In the genomic region with DNA sequence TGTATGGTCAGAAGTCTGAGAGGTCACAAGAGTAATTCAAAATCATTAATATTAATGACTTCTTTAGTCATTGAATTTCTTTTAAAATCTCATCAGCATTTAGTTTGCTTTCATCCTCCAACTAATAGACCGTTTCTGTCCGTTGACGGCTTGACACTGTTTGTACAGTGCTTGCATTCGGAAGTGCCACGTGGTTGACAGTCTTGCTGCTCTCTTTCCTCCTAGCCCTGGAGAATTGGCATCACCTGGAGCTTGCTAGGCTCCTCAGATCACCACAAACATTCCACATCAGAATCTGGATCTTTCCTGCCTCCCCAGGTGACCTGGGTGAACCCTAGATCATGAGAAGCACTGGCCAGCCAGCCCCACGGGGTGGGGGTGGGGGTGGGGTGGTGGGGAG, we compare ENCODE assay signal across 18 mouse cellular contexts.
DNase-seq lines count a peak whose midpoint lies in the region; ATAC-seq and TF ChIP-seq lines count a peak whose summit lies in the region.
"Had no signal": no experiment of that assay in that cellular context is flagged by ENCODE, and none has a peak within 500 bp of the region (broad histone marks: within the 10 kb centered on the region; RNA-seq: fewer than 3 reads in every experiment).

No protein-coding gene starts in this region.

- no peak for TF ChIP-seq CTCF in kidney, adult 2 months (conservative IDR thresholded peaks at IDR 0.05; ENCODE audit: insufficient read depth, insufficient read length, low read depth, low read length)
- no peak for TF ChIP-seq CTCF in CH12.LX (conservative IDR thresholded peaks at IDR 0.05 in 1 of 2, IDR thresholded peaks at IDR 0.05 in 1 of 2; ENCODE audit: low read depth in 2 of 2, low read length in 2 of 2)

- dilution Hi-C loops in CH12.LX (cut with MboI; ENCODE audit: extremely low pct_ligation_motif_present, extremely low pct_unique_long_range_greater_than_20kb, low sequenced_read_pairs): no loop called here

- peak; percentile 24; the same call in 1 of the 2 replicates for ATAC-seq in forebrain, embryonic 16.5 days
- no peak for ATAC-seq in forebrain, embryonic 12.5 days (ENCODE audit: low FRiP score)
- ATAC-seq in midbrain, embryonic 14.5 days (ENCODE audit: low FRiP score, low TSS enrichment): peak; percentile 44; the same call in 1 of the 2 replicates

- no peak for TF ChIP-seq RAD21 in CH12.LX (IDR thresholded peaks at IDR 0.05; ENCODE audit: low read depth, low read length)

- H3K27ac ChIP-seq in forebrain, embryonic 16.5 days (ENCODE audit: low read length): no peak overlapping the region
- no peak overlapping the region for H3K27ac ChIP-seq in forebrain, embryonic 12.5 days
- no peak overlapping the region for H3K27ac ChIP-seq in kidney, adult 2 months (ENCODE audit: insufficient read depth, low read depth, low read length)
- H3K27ac ChIP-seq in CH12.LX (ENCODE audit: insufficient read depth, low read depth): no peak overlapping the region
- 0 out of 2 replicates have a peak overlapping the region, but pooled peaks have one; percentile 22 for H3K27ac ChIP-seq in midbrain, embryonic 14.5 days (replicated peaks; ENCODE audit: low read depth, low read length)
- H3K27ac ChIP-seq: left cerebral cortex, adult 2 months; limb, embryonic 12.5 days; liver, embryonic 13.5 days had no signal

- H3K4me3 ChIP-seq in forebrain, embryonic 16.5 days (replicated peaks; ENCODE audit: low read length): no peak overlapping the region
- H3K4me3 ChIP-seq in forebrain, embryonic 12.5 days (replicated peaks): no peak overlapping the region
- no peak overlapping the region for H3K4me3 ChIP-seq in kidney, adult 2 months (ENCODE audit: insufficient read depth, low read depth, low read length)
- H3K4me3 ChIP-seq in CH12.LX (replicated peaks in 1 of 3; ENCODE audit: low read depth in 2 of 3, low read length in 2 of 3, poor library complexity in 1 of 3): no peak overlapping the region
- no peak overlapping the region for H3K4me3 ChIP-seq in midbrain, embryonic 14.5 days (replicated peaks; ENCODE audit: low read depth, low read length)
- H3K4me3 ChIP-seq: left cerebral cortex, adult 2 months; limb, embryonic 12.5 days; liver, embryonic 13.5 days; myocyte had no signal

- H3K27me3 ChIP-seq in forebrain, embryonic 16.5 days (replicated peaks; ENCODE audit: control insufficient read depth, insufficient read depth, low read length): no peaks in the 10 kb centered on the region
- H3K27me3 ChIP-seq in forebrain, embryonic 12.5 days: no peaks in the 10 kb centered on the region
- H3K27me3 ChIP-seq in kidney, adult 2 months (replicated peaks; ENCODE audit: control insufficient read depth, insufficient read depth, low read length): no peaks in the 10 kb centered on the region
- H3K27me3 ChIP-seq in CH12.LX (replicated peaks): no peaks in the 10 kb centered on the region
- no peaks in the 10 kb centered on the region for H3K27me3 ChIP-seq in midbrain, embryonic 14.5 days (ENCODE audit: control insufficient read depth, insufficient read depth, low read length)
- H3K27me3 ChIP-seq: limb, embryonic 12.5 days; liver, embryonic 13.5 days had no signal

- H3K9ac ChIP-seq in forebrain, embryonic 16.5 days (replicated peaks; ENCODE audit: low read depth, low read length): no peak overlapping the region
- no peak overlapping the region for H3K9ac ChIP-seq in forebrain, embryonic 12.5 days
- no peak overlapping the region for H3K9ac ChIP-seq in CH12.LX (ENCODE audit: insufficient read depth, low read depth)
- no peak overlapping the region for H3K9ac ChIP-seq in midbrain, embryonic 14.5 days (replicated peaks; ENCODE audit: low read length)
- H3K9ac ChIP-seq: limb, embryonic 12.5 days; liver, embryonic 13.5 days; lung, embryonic 14.5 days had no signal

- H3K4me1 ChIP-seq in forebrain, embryonic 16.5 days (replicated peaks; ENCODE audit: control insufficient read depth, insufficient read depth, low read length): peaks cover 21% of the 10 kb centered on the region
- H3K4me1 ChIP-seq in forebrain, embryonic 12.5 days: peaks cover 27% of the 10 kb centered on the region
- 0 out of 2 replicates have a peak, but pooled peaks cover 2% of the 10 kb centered on the region for H3K4me1 ChIP-seq in kidney, adult 2 months (ENCODE audit: control insufficient read depth, insufficient read depth, low read length)
- H3K4me1 ChIP-seq in CH12.LX (ENCODE audit: control insufficient read depth in 1 of 2, insufficient read depth in 2 of 2): peaks cover 7 to 10% of the 10 kb centered on the region in 2 experiments; a peak in 3 of 4 replicates
- peaks cover 10% of the 10 kb centered on the region for H3K4me1 ChIP-seq in midbrain, embryonic 14.5 days (ENCODE audit: control insufficient read depth, insufficient read depth, low read length)
- H3K4me1 ChIP-seq: liver, embryonic 13.5 days had no signal

- peak; percentile 21 for DNase-seq in kidney, adult 2 months
- no peak for DNase-seq in kidney, postnatal 10 days
- DNase-seq in CH12.LX (ENCODE audit: extremely low read depth): no peak
- DNase-seq in midbrain, embryonic 14.5 days: peak; percentile 38
- DNase-seq in right cerebral cortex, postnatal 36 days (ENCODE audit: low spot score in 2 of 2): no peak
- DNase-seq: adrenal gland, postnatal 36 days; cerebellum, adult 8-10 months; heart, postnatal 10 days; layer of hippocampus, adult 9-11 months; liver, embryonic 13.5 days; lung, embryonic 14.5 days; lung, postnatal 36 days; thymus, postnatal 36 days had no signal

- in situ Hi-C loops in CH12.LX (cut with MboI; ENCODE audit: low pct_ligation_motif_present, low pct_unique_long_range_greater_than_20kb, low sequenced_read_pairs): no loop called here

- TF ChIP-seq EP300 in CH12.LX (IDR thresholded peaks at IDR 0.05; ENCODE audit: low read length): no peak

- no peak for TF ChIP-seq POLR2A in kidney, adult 2 months (IDR thresholded peaks at IDR 0.05; ENCODE audit: low read depth, low read length)
- TF ChIP-seq POLR2A in CH12.LX (IDR thresholded peaks at IDR 0.05; ENCODE audit: low read depth, low read length): no peak

- H3K79me2 ChIP-seq in CH12.LX (replicated peaks; ENCODE audit: control insufficient read depth, extremely low read depth, insufficient read depth, poor library complexity, severe bottlenecking): no peaks in the 10 kb centered on the region

- no peak overlapping the region for H3K4me2 ChIP-seq in forebrain, embryonic 16.5 days (ENCODE audit: low read length)
- no peak overlapping the region for H3K4me2 ChIP-seq in forebrain, embryonic 12.5 days
- H3K4me2 ChIP-seq in CH12.LX (ENCODE audit: insufficient read depth, low read depth, poor library complexity, severe bottlenecking): peak overlapping the region; percentile 76
- H3K4me2 ChIP-seq in midbrain, embryonic 14.5 days (ENCODE audit: low read length): peak overlapping the region; percentile 31
- H3K4me2 ChIP-seq: limb, embryonic 12.5 days; liver, embryonic 13.5 days; lung, embryonic 14.5 days had no signal

- WGBS in forebrain, embryonic 16.5 days: 18% methylated on average over 6 of the region's 6 CpGs
- 52% methylated on average over 6 of the region's 6 CpGs for WGBS in forebrain, embryonic 12.5 days
- WGBS in kidney, adult 2 months: 24% methylated on average over 6 of the region's 6 CpGs
- 22% methylated on average over 6 of the region's 6 CpGs for WGBS in midbrain, embryonic 14.5 days

- H3K9me3 ChIP-seq in forebrain, embryonic 16.5 days (ENCODE audit: control insufficient read depth, low read length): no peaks in the 10 kb centered on the region
- H3K9me3 ChIP-seq in forebrain, embryonic 12.5 days: no peaks in the 10 kb centered on the region
- no peaks in the 10 kb centered on the region for H3K9me3 ChIP-seq in CH12.LX (replicated peaks; ENCODE audit: low read length)
- no peaks in the 10 kb centered on the region for H3K9me3 ChIP-seq in midbrain, embryonic 14.5 days (ENCODE audit: control insufficient read depth, low read length)
- H3K9me3 ChIP-seq: liver, embryonic 13.5 days had no signal

- H3K36me3 ChIP-seq in forebrain, embryonic 16.5 days (ENCODE audit: control insufficient read depth, insufficient read depth): no peaks in the 10 kb centered on the region
- no peaks in the 10 kb centered on the region for H3K36me3 ChIP-seq in forebrain, embryonic 12.5 days (replicated peaks)
- no peaks in the 10 kb centered on the region for H3K36me3 ChIP-seq in kidney, adult 2 months (ENCODE audit: control insufficient read depth, insufficient read depth, low read length)
- H3K36me3 ChIP-seq in CH12.LX (replicated peaks in 1 of 2; ENCODE audit: control insufficient read depth in 1 of 2, insufficient read depth in 1 of 2, low read length in 1 of 2): no peaks in the 10 kb centered on the region
- no peaks in the 10 kb centered on the region for H3K36me3 ChIP-seq in midbrain, embryonic 14.5 days (ENCODE audit: control insufficient read depth, insufficient read depth, low read length)
- H3K36me3 ChIP-seq: limb, embryonic 12.5 days; liver, embryonic 13.5 days had no signal

TF ChIP-seq in CH12.LX, 34 proteins besides CTCF, POLR2A, EP300 and RAD21:
- TF ChIP-seq MEF2A (IDR thresholded peaks at IDR 0.05; ENCODE audit: borderline replicate concordance, low read depth, low read length) (no peak), MAX (IDR thresholded peaks at IDR 0.05; ENCODE audit: low read length) (peak; percentile 79; the same call in 1 of the 2 replicates), MXI1 (IDR thresholded peaks at IDR 0.05; ENCODE audit: low read depth, low read length) (peak; percentile 49; the same call in 1 of the 2 replicates), HCFC1 (IDR thresholded peaks at IDR 0.05; ENCODE audit: low read depth, low read length) (no peak), SMC3 (IDR thresholded peaks at IDR 0.05; ENCODE audit: low read depth, low read length) (no peak), MYC (IDR thresholded peaks at IDR 0.05; ENCODE audit: low read depth, low read length) (peak; percentile 73; the same call in 1 of the 2 replicates)

Comparison
In these comparisons a context has a peak if more than half of its experiments do, and no peak if none do; other contexts are left out.
1. DNase-seq: peak in kidney, adult 2 months (single experiment) and midbrain, embryonic 14.5 days (single experiment); none in kidney, postnatal 10 days (single experiment), CH12.LX (single experiment) and right cerebral cortex, postnatal 36 days (0 of 2).
2. H3K4me2 ChIP-seq: peak in CH12.LX (single experiment) and midbrain, embryonic 14.5 days (single experiment); none in forebrain, embryonic 16.5 days (single experiment) and forebrain, embryonic 12.5 days (single experiment).